24 mouse cellular contexts compared by ENCODE assay signal in the genomic region with DNA sequence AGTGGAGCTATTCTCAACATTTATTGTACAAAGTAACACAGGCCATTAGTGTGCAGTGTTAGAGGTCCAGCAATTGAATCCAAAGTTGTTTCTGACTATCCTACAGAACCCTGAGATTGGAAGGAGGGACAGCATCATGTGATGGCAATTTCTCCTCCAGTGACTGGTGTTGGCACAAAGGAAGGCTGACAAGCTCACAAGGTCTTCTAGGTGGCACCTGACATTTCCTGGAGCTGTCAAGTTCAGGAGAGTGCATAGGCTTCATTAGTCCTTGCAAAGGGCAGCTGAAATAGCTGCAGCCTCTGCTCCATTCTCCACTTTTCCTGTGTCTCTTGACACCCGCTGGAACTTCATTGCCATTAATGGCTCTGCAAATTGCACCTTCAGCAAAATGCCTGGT.
"Had no signal": no experiment of that assay in that cellular context is flagged by ENCODE, and none has a peak within 500 bp of the region (broad histone marks: within the 10 kb centered on the region; RNA-seq: fewer than 3 reads in every experiment).

No protein-coding gene starts in this region.

- H3K27ac ChIP-seq: hindbrain, embryonic 10.5 days; hindbrain, embryonic 12.5 days; hindbrain, embryonic 14.5 days; intestine, embryonic 15.5 days; layer of hippocampus, adult 2 months; left cerebral cortex, adult 2 months; limb, embryonic 10.5 days; limb, embryonic 12.5 days; liver, embryonic 13.5 days; liver, embryonic 15.5 days had no signal

- H3K4me2 ChIP-seq: hindbrain, embryonic 12.5 days; hindbrain, embryonic 14.5 days; intestine, embryonic 15.5 days; limb, embryonic 12.5 days; liver, embryonic 11.5 days; liver, embryonic 13.5 days; liver, embryonic 15.5 days had no signal

- DNase-seq: gastrocnemius, postnatal 14 days; gastrocnemius, postnatal 36 days; kidney, adult 18-20 months; kidney, adult 8-10 months; kidney, postnatal 10 days; kidney, postnatal 25 days; kidney, postnatal 4 days; liver; liver, embryonic 13.5 days; liver, postnatal 0 days had no signal

- H3K27me3 ChIP-seq: hindbrain, embryonic 12.5 days; intestine, embryonic 15.5 days; limb, embryonic 12.5 days; liver, embryonic 13.5 days; liver, embryonic 15.5 days had no signal

- H3K9me3 ChIP-seq: hindbrain, embryonic 10.5 days; hindbrain, embryonic 12.5 days; intestine, embryonic 15.5 days; limb, embryonic 10.5 days; limb, embryonic 12.5 days; liver, embryonic 13.5 days; liver, embryonic 15.5 days had no signal

- H3K4me1 ChIP-seq: hindbrain, embryonic 12.5 days; intestine, embryonic 15.5 days; limb, embryonic 10.5 days; limb, embryonic 12.5 days; liver, embryonic 13.5 days; liver, embryonic 15.5 days had no signal

- H3K36me3 ChIP-seq: hindbrain, embryonic 10.5 days; hindbrain, embryonic 12.5 days; intestine, embryonic 15.5 days; limb, embryonic 10.5 days; limb, embryonic 12.5 days; liver, embryonic 13.5 days; liver, embryonic 15.5 days had no signal

- H3K4me3 ChIP-seq: hindbrain, embryonic 10.5 days; hindbrain, embryonic 12.5 days; intestine, embryonic 15.5 days; layer of hippocampus, adult 2 months; left cerebral cortex, adult 2 months; limb, embryonic 10.5 days; limb, embryonic 12.5 days; liver, embryonic 13.5 days; liver, embryonic 15.5 days had no signal

- ATAC-seq: forebrain, embryonic 16.5 days; hindbrain, embryonic 16.5 days; inflammation-experienced regulatory T-cells, adult 6 months; intestine, embryonic 15.5 days; intestine, postnatal 0 days; liver, postnatal 0 days had no signal

- H3K9ac ChIP-seq: hindbrain, embryonic 12.5 days; hindbrain, embryonic 14.5 days; intestine, embryonic 15.5 days; limb, embryonic 12.5 days; liver, embryonic 13.5 days; liver, embryonic 15.5 days; liver, postnatal 0 days had no signal
